Mouse (Mus musculus) embryonic facial prominence, embryonic 12.5 days (tissue): ENCODE measurements at regions not wholly inside any gene's neighbourhood (a gene's known extent, or its start where the extent isn't known, plus 50 kb on each side); places are given as distances from the start of the nearest gene placed in this dataset.

ENCODE experiments used
- ATAC-seq: fragments of 200-750 bp; cut with Nextera tagmentation; 2 replicates; pipeline ENCODE4 v1.8.0; 2017; ENCODE audit not compliant: insufficient number of reproducible peaks, insufficient read depth, low FRiP score, low TSS enrichment
- H3K27ac ChIP-seq: fragments of 300-500 bp; sonication (generic); 2 replicates; pipeline ENCODE4 v1.5.1; 2016; ENCODE audit warnings: mild to moderate bottlenecking
- H3K27me3 ChIP-seq: fragments of 300-500 bp; sonication (generic); 2 replicates; pipeline ENCODE4 v1.6.1; 2016; ENCODE audit warnings: mild to moderate bottlenecking, moderate library complexity
- H3K36me3 ChIP-seq: fragments of 300-500 bp; sonication (generic); 2 replicates; pipeline ENCODE4 v1.6.1; 2016; ENCODE audit warnings: mild to moderate bottlenecking
- H3K4me1 ChIP-seq: fragments of 300-500 bp; sonication (generic); 2 replicates; pipeline ENCODE4 v1.6.1; 2016
- H3K4me2 ChIP-seq: fragments of 300-500 bp; sonication (generic); replicated peaks from 2 replicates; pipeline ENCODE4 v1.6.1; 2016; ENCODE audit warnings: mild to moderate bottlenecking, moderate library complexity
- H3K4me3 ChIP-seq: fragments of 300-500 bp; sonication (generic); 2 replicates; pipeline ENCODE4 v1.5.1; 2016; ENCODE audit warnings: mild to moderate bottlenecking
- H3K9ac ChIP-seq: fragments of 300-500 bp; sonication (generic); 2 replicates; pipeline ENCODE4 v1.6.1; 2016; ENCODE audit warnings: mild to moderate bottlenecking, moderate library complexity
- H3K9me3 ChIP-seq: fragments of 300-500 bp; sonication (generic); 2 replicates; pipeline ENCODE4 v1.6.1; 2016; ENCODE audit warnings: mild to moderate bottlenecking, moderate library complexity
- WGBS: fragments of 180-500 bp; shearing (Covaris S2); methylation state at CpG from one replicate; pipeline ENCODE4 v1.1.7; 2016; 5-methylcytosine and 5-hydroxymethylcytosine counted together

- Histone ChIP-seq H3K27me3 (no peaks in the 10 kb centered on the region), H3K4me3 (no peak overlapping the region), H3K9me3 (no peaks in the 10 kb centered on the region), H3K27ac (no peak overlapping the region), H3K4me1 (no peaks in the 10 kb centered on the region), H3K4me2 (no peak overlapping the region), H3K36me3 (no peaks in the 10 kb centered on the region), H3K9ac (no peak overlapping the region)
- 42% methylated on average over 2 of the region's 2 CpGs for WGBS
- ATAC-seq = no peak
Measured at GRCm38 (mm10) chr4:47832905-47833304, 212.0 kb upstream of the Nr4a3 start.

GRCm38 (mm10) chr4:47838411-47838810, 206.5 kb upstream of the Nr4a3 start:
- 70% methylated on average over 2 of the region's 2 CpGs for WGBS
- H3K4me1 ChIP-seq = no peaks in the 10 kb centered on the region
- no peaks in the 10 kb centered on the region for H3K36me3 ChIP-seq
- no peaks in the 10 kb centered on the region for H3K9me3 ChIP-seq
- no peak overlapping the region for H3K4me2 ChIP-seq
- no peaks in the 10 kb centered on the region for H3K27me3 ChIP-seq
- H3K4me3 ChIP-seq = no peak overlapping the region
- H3K27ac ChIP-seq = no peak overlapping the region
- no peak overlapping the region for H3K9ac ChIP-seq
- no peak for ATAC-seq

GRCm38 (mm10) chr4:47842128-47842656, 202.8 kb upstream of the Nr4a3 start:
- H3K9me3 ChIP-seq = no peaks in the 10 kb centered on the region
- no peaks in the 10 kb centered on the region for H3K27me3 ChIP-seq
- no peaks in the 10 kb centered on the region for H3K4me1 ChIP-seq
- no peak for ATAC-seq
- H3K4me3 ChIP-seq = no peak overlapping the region
- no peaks in the 10 kb centered on the region for H3K36me3 ChIP-seq
- H3K4me2 ChIP-seq = no peak overlapping the region
- H3K9ac ChIP-seq = no peak overlapping the region
- WGBS = 70% methylated on average over 3 of the region's 3 CpGs
- H3K27ac ChIP-seq = no peak overlapping the region

- Histone ChIP-seq H3K4me1 (no peaks in the 10 kb centered on the region), H3K27me3 (no peaks in the 10 kb centered on the region), H3K27ac (no peak overlapping the region), H3K36me3 (no peaks in the 10 kb centered on the region), H3K4me3 (no peak overlapping the region), H3K9ac (no peak overlapping the region), H3K9me3 (no peaks in the 10 kb centered on the region), H3K4me2 (no peak overlapping the region)
- WGBS = 30% methylated on average over 4 of the region's 4 CpGs
- no peak for ATAC-seq
Measured at GRCm38 (mm10) chr4:47845239-47845638, 199.7 kb upstream of the Nr4a3 start.

GRCm38 (mm10) chr4:47846389-47847318, 198.3 kb upstream of the Nr4a3 start:
- no peaks in the 10 kb centered on the region for H3K27me3 ChIP-seq
- WGBS = 46% methylated on average over 12 of the region's 12 CpGs
- H3K36me3 ChIP-seq = no peaks in the 10 kb centered on the region
- no peaks in the 10 kb centered on the region for H3K4me1 ChIP-seq
- H3K9ac ChIP-seq = no peak overlapping the region
- no peak overlapping the region for H3K4me2 ChIP-seq
- H3K9me3 ChIP-seq = peaks cover 4% of the 10 kb centered on the region; the same call in 1 of the 2 replicates
- no peak overlapping the region for H3K27ac ChIP-seq
- ATAC-seq = no peak
- H3K4me3 ChIP-seq = no peak overlapping the region

GRCm38 (mm10) chr4:47861151-47861550, 183.8 kb upstream of the Nr4a3 start:
- no peak for ATAC-seq
- Histone ChIP-seq H3K27me3 (no peaks in the 10 kb centered on the region), H3K27ac (no peak overlapping the region), H3K9ac (no peak overlapping the region), H3K9me3 (no peaks in the 10 kb centered on the region), H3K4me1 (no peaks in the 10 kb centered on the region), H3K36me3 (no peaks in the 10 kb centered on the region), H3K4me3 (no peak overlapping the region), H3K4me2 (no peak overlapping the region)
- WGBS = 62% methylated on average over 6 of the region's 6 CpGs

GRCm38 (mm10) chr4:47870010-47870637, 174.8 kb upstream of the Nr4a3 start:
- Histone ChIP-seq H3K4me2 (no peak overlapping the region), H3K27ac (no peak overlapping the region), H3K9ac (no peak overlapping the region), H3K36me3 (no peaks in the 10 kb centered on the region), H3K27me3 (no peaks in the 10 kb centered on the region), H3K4me3 (no peak overlapping the region), H3K4me1 (no peaks in the 10 kb centered on the region), H3K9me3 (no peaks in the 10 kb centered on the region)
- no peak for ATAC-seq
- 92% methylated on average over 7 of the region's 7 CpGs for WGBS

GRCm38 (mm10) chr4:47870638-47871019, 174.3 kb upstream of the Nr4a3 start:
- 81% methylated on average over 5 of the region's 5 CpGs for WGBS
- H3K27ac ChIP-seq = no peak overlapping the region
- no peaks in the 10 kb centered on the region for H3K36me3 ChIP-seq
- H3K4me2 ChIP-seq = no peak overlapping the region
- no peaks in the 10 kb centered on the region for H3K4me1 ChIP-seq
- no peaks in the 10 kb centered on the region for H3K9me3 ChIP-seq
- H3K9ac ChIP-seq = no peak overlapping the region
- ATAC-seq = no peak
- no peak overlapping the region for H3K4me3 ChIP-seq
- no peaks in the 10 kb centered on the region for H3K27me3 ChIP-seq

- H3K9ac ChIP-seq = no peak overlapping the region
- H3K4me1 ChIP-seq = no peaks in the 10 kb centered on the region
- no peak overlapping the region for H3K4me3 ChIP-seq
- no peaks in the 10 kb centered on the region for H3K9me3 ChIP-seq
- no peak for ATAC-seq
- H3K27ac ChIP-seq = no peak overlapping the region
- no peaks in the 10 kb centered on the region for H3K36me3 ChIP-seq
- H3K27me3 ChIP-seq = no peaks in the 10 kb centered on the region
- H3K4me2 ChIP-seq = no peak overlapping the region
- WGBS = 83% methylated on average over 9 of the region's 9 CpGs
Measured at GRCm38 (mm10) chr4:47881560-47881959, 163.4 kb upstream of the Nr4a3 start.

GRCm38 (mm10) chr4:47882076-47882475, 162.9 kb upstream of the Nr4a3 start:
- ATAC-seq = no peak
- 82% methylated on average over 10 of the region's 10 CpGs for WGBS
- H3K27ac ChIP-seq = no peak overlapping the region

GRCm38 (mm10) chr4:47899579-47899978, 145.4 kb upstream of the Nr4a3 start:
- WGBS = 58% methylated on average over 7 of the region's 7 CpGs
- Histone ChIP-seq H3K9ac (no peak overlapping the region), H3K4me2 (no peak overlapping the region), H3K4me3 (no peak overlapping the region), H3K27ac (no peak overlapping the region), H3K36me3 (no peaks in the 10 kb centered on the region), H3K4me1 (no peaks in the 10 kb centered on the region), H3K27me3 (no peaks in the 10 kb centered on the region), H3K9me3 (no peaks in the 10 kb centered on the region)
- ATAC-seq = no peak

More at GRCm38 (mm10) chr4:47882076-47882475, 162.9 kb upstream of the Nr4a3 start:
- H3K36me3 ChIP-seq = no peaks in the 10 kb centered on the region
- H3K9me3 ChIP-seq = no peaks in the 10 kb centered on the region
- no peak overlapping the region for H3K4me2 ChIP-seq
- H3K27me3 ChIP-seq = no peaks in the 10 kb centered on the region
- no peak overlapping the region for H3K4me3 ChIP-seq
- H3K9ac ChIP-seq = no peak overlapping the region
- no peaks in the 10 kb centered on the region for H3K4me1 ChIP-seq

- no peak overlapping the region for H3K4me2 ChIP-seq
- no peak overlapping the region for H3K27ac ChIP-seq
- H3K4me3 ChIP-seq = no peak overlapping the region
- no peaks in the 10 kb centered on the region for H3K9me3 ChIP-seq
- H3K27me3 ChIP-seq = no peaks in the 10 kb centered on the region
- WGBS = 92% methylated on average over 12 of the region's 12 CpGs
- H3K4me1 ChIP-seq = no peaks in the 10 kb centered on the region
- H3K9ac ChIP-seq = no peak overlapping the region
- no peak for ATAC-seq
- no peaks in the 10 kb centered on the region for H3K36me3 ChIP-seq
Measured at GRCm38 (mm10) chr4:47902749-47903148, 142.2 kb upstream of the Nr4a3 start.
